Mouse (Mus musculus): Measurements from ENCODE around the gene Scn4b.

Gene Scn4b

GRCm38 (mm10) chr9:45125211-45125610 lies 13.0 kb upstream of the Scn4b start:
- no peak for DNase-seq (ENCODE audit: extremely low read depth, low read depth, low spot score)

GRCm38 (mm10) chr9:45126941-45127340 lies 11.3 kb upstream of the Scn4b start:
- no peak for DNase-seq (ENCODE audit: extremely low read depth, low read depth, low spot score)

- no peak for DNase-seq (ENCODE audit: extremely low read depth, low read depth, low spot score)
Observed at GRCm38 (mm10) chr9:45130119-45130518, 8.1 kb upstream of the Scn4b start.

GRCm38 (mm10) chr9:45133484-45134310 lies 4.5 kb upstream of the Scn4b start:
- DNase-seq (ENCODE audit: extremely low read depth, low read depth, low spot score), result no peak

- DNase-seq (ENCODE audit: extremely low read depth, low read depth, low spot score), result no peak
Observed at GRCm38 (mm10) chr9:45136442-45137169, 1.6 kb upstream of the Scn4b start.

GRCm38 (mm10) chr9:45139082-45139481 lies 887 bp downstream of the Scn4b start:
- DNase-seq (ENCODE audit: extremely low read depth, low read depth, low spot score), result no peak

GRCm38 (mm10) chr9:45140945-45141344 lies 2.8 kb downstream of the Scn4b start:
- DNase-seq (ENCODE audit: extremely low read depth, low read depth, low spot score), result no peak

- DNase-seq (ENCODE audit: extremely low read depth, low read depth, low spot score), result no peak
Observed at GRCm38 (mm10) chr9:45142686-45143085, 4.5 kb downstream of the Scn4b start.

- no peak for DNase-seq (ENCODE audit: extremely low read depth, low read depth, low spot score)
Observed at GRCm38 (mm10) chr9:45145533-45146266, 7.5 kb downstream of the Scn4b start.

GRCm38 (mm10) chr9:45146267-45146597 lies 8.0 kb downstream of the Scn4b start:
- no peak for DNase-seq (ENCODE audit: extremely low read depth, low read depth, low spot score)

- no peak for DNase-seq (ENCODE audit: extremely low read depth, low read depth, low spot score)
Observed at GRCm38 (mm10) chr9:45150933-45151332, 12.7 kb downstream of the Scn4b start.

- DNase-seq (ENCODE audit: extremely low read depth, low read depth, low spot score), result no peak
Observed at GRCm38 (mm10) chr9:45153361-45153760, 15.2 kb downstream of the Scn4b start.

- DNase-seq (ENCODE audit: extremely low read depth, low read depth, low spot score), result no peak
Observed at GRCm38 (mm10) chr9:45167903-45168302, 29.7 kb downstream of the Scn4b start.

- DNase-seq (ENCODE audit: extremely low read depth, low read depth, low spot score), result no peak
Observed at GRCm38 (mm10) chr9:45170150-45170549, 32.0 kb downstream of the Scn4b start.

GRCm38 (mm10) chr9:45171073-45171610 lies 32.9 kb downstream of the Scn4b start:
- no peak for DNase-seq (ENCODE audit: extremely low read depth, low read depth, low spot score)

- no peak for DNase-seq (ENCODE audit: extremely low read depth, low read depth, low spot score)
Observed at GRCm38 (mm10) chr9:45173475-45173874, 35.3 kb downstream of the Scn4b start.

- DNase-seq (ENCODE audit: extremely low read depth, low read depth, low spot score), result no peak
Observed at GRCm38 (mm10) chr9:45179282-45179681, 41.1 kb downstream of the Scn4b start.

GRCm38 (mm10) chr9:45181770-45182169 lies 43.6 kb downstream of the Scn4b start, which contains the start of gene BC049352:
Gene BC049352, plus strand, starts transcription at chr9:45182007.
- no peak for DNase-seq (ENCODE audit: extremely low read depth, low read depth, low spot score)

GRCm38 (mm10) chr9:45182521-45182920 lies 44.3 kb downstream of the Scn4b start:
- DNase-seq (ENCODE audit: extremely low read depth, low read depth, low spot score), result no peak

- DNase-seq (ENCODE audit: extremely low read depth, low read depth, low spot score), result no peak
Observed at GRCm38 (mm10) chr9:45183266-45183665, 45.1 kb downstream of the Scn4b start.

GRCm38 (mm10) chr9:45185250-45185649 lies 47.1 kb downstream of the Scn4b start:
- no peak for DNase-seq (ENCODE audit: extremely low read depth, low read depth, low spot score)
